Mouse (Mus musculus): ENCODE results near the gene Gpr88.

GRCm38 (mm10) chr3:116244476-116244875 is 8.8 kb downstream of the Gpr88 start:
- no peak for TF ChIP-seq CTCF (IDR thresholded peaks at IDR 0.05; ENCODE audit: low read depth)
- no peak for TF ChIP-seq EP300 (IDR thresholded peaks at IDR 0.05; ENCODE audit: low read depth)
